Mouse (Mus musculus) heart, embryonic 15.5 days (tissue): ENCODE measurements around the gene Fcgrt. TPM values are rescaled to one million over a fixed set of nuclear protein-coding genes. Genes with fewer than 3 reads are reported as not detected.

Experiments used
- ATAC-seq: fragments of 200-750 bp; cut with Nextera tagmentation; replicated peaks from 2 replicates; pipeline ENCODE4 v1.8.0; 2017; ENCODE audit warnings: low read depth, moderate TSS enrichment; ENCODE audit not compliant: insufficient number of reproducible peaks, insufficient read depth, low FRiP score
- H3K27ac ChIP-seq: fragments of 300-500 bp; sonication (generic); 2 replicates; pipeline ENCODE4 v1.5.1; 2015; ENCODE audit warnings: mild to moderate bottlenecking, inconsistent platforms
- H3K27me3 ChIP-seq: fragments of 300-500 bp; sonication (generic); 2 replicates; pipeline ENCODE4 v1.6.1; 2015; ENCODE audit warnings: inconsistent platforms
- H3K36me3 ChIP-seq: fragments of 300-500 bp; sonication (generic); 2 replicates; pipeline ENCODE4 v1.6.1; 2015; ENCODE audit warnings: mild to moderate bottlenecking, inconsistent platforms
- H3K4me1 ChIP-seq: fragments of 300-500 bp; sonication (generic); replicated peaks from 2 replicates; pipeline ENCODE4 v1.6.1; 2015; ENCODE audit warnings: inconsistent platforms
- H3K4me2 ChIP-seq: fragments of 300-500 bp; sonication (generic); 2 replicates; pipeline ENCODE4 v1.6.1; 2015; ENCODE audit warnings: inconsistent platforms, mild to moderate bottlenecking, moderate library complexity
- H3K4me3 ChIP-seq: fragments of 300-500 bp; sonication (generic); 2 replicates; pipeline ENCODE4 v1.5.1; 2015; ENCODE audit warnings: mild to moderate bottlenecking, inconsistent platforms
- H3K9ac ChIP-seq: fragments of 300-500 bp; sonication (generic); 2 replicates; pipeline ENCODE4 v1.6.1; 2015; ENCODE audit warnings: mild to moderate bottlenecking, inconsistent platforms
- H3K9me3 ChIP-seq: fragments of 300-500 bp; sonication (generic); replicated peaks from 2 replicates; pipeline ENCODE4 v1.6.1; 2016; ENCODE audit warnings: inconsistent platforms
- WGBS: fragments of 180-500 bp; shearing (Covaris S2); methylation state at CpG from one replicate; pipeline ENCODE4 v1.1.7; 2015; ENCODE audit warnings: mixed read lengths; 5-methylcytosine and 5-hydroxymethylcytosine counted together
- polyA plus RNA-seq: library from polyadenylated mRNA; unstranded; fragments of >200 nt; fragmentation: Nextera tagmentation; extraction: Ambion mirVana; gene quantifications from 2 replicates; pipeline ENCODE4 v1.2.1, GENCODE M21; 2015

The Fcgrt gene
- polyA plus RNA-seq, 1 experiment from 2014 or later = 52.5 TPM

DNA sequence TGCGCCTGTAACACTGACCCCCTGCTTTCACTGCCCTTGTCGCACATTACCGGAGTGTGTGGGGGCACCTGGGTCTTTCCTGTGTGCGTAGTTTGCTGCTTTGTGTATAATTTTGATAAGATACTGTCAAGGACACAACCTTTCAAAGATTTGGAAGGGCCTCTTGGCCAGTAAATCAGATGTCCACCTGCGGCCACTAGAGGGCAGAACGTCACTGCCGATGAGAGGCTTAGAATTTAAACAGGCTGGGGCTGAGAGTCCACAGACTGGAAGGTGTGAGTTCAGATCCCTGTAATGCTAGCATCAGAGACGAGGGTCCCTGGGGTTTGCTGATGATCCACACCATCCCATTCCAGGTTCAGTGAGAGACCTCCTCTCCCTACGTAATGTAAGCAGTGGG lies 25.1 kb downstream of the Fcgrt start:
- 23% methylated on average over 9 of the region's 9 CpGs for WGBS
- Histone ChIP-seq H3K4me3 (no peak overlapping the region), H3K4me1 (peaks cover 25% of the 10 kb centered on the region), H3K4me2 (no peak overlapping the region), H3K36me3 (peaks cover 21% of the 10 kb centered on the region; the same call in 1 of the 2 replicates), H3K27ac (no peak overlapping the region), H3K9me3 (no peaks in the 10 kb centered on the region), H3K27me3 (no peaks in the 10 kb centered on the region), H3K9ac (no peak overlapping the region)
- no peak for ATAC-seq

DNA sequence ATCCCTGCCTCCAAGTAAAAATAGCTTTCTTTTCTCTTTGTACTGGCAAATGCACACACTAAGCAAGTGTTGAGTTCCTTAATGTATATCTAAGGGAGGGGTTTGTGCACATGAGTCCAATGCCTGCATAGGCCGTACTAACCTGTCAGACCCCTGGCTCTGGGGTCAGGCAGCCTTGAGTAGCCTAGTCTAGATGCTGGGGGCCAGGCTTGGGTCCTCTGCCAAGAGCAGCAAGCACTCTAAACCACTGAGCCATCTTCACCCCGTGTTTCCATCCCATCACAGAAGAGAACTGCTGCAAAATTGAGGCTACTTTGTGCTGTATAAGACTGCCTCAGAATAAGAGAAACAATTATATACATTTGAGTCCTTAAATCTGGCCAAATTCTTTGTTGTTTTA lies 25.8 kb downstream of the Fcgrt start:
- Histone ChIP-seq H3K27me3 (no peaks in the 10 kb centered on the region), H3K27ac (no peak overlapping the region), H3K36me3 (peaks cover 18% of the 10 kb centered on the region; the same call in 1 of the 2 replicates), H3K9me3 (no peaks in the 10 kb centered on the region), H3K4me3 (no peak overlapping the region), H3K4me1 (peaks cover 25% of the 10 kb centered on the region), H3K9ac (no peak overlapping the region), H3K4me2 (no peak overlapping the region)
- ATAC-seq = no peak
- 86% methylated on average over 2 of the region's 2 CpGs for WGBS

DNA sequence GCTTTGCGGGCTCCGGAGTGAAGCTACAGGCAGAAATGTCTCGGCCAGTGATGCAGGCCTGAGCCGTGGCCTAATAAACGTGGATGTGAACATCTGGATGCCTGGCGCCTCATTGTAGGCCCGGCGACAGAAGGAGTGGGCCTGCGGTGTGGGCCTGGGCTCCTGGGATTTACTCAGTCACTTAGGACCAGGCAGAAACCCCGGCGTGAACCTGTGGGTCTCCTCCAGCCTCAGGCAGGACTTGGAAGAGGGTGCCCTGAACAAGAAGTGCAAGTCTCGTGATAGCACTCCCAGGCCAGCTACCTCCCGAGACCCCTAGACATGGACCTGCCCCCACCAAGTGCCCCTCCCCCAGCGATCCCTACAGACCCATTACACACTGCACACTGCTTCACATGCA lies 26.3 kb downstream of the Fcgrt start:
- no peak overlapping the region for H3K4me3 ChIP-seq
- H3K9ac ChIP-seq = no peak overlapping the region
- H3K4me2 ChIP-seq = no peak overlapping the region
- peaks cover 18% of the 10 kb centered on the region; the same call in 1 of the 2 replicates for H3K36me3 ChIP-seq
- no peaks in the 10 kb centered on the region for H3K9me3 ChIP-seq
- ATAC-seq = no peak
- peaks cover 25% of the 10 kb centered on the region for H3K4me1 ChIP-seq
- no peaks in the 10 kb centered on the region for H3K27me3 ChIP-seq
- no peak overlapping the region for H3K27ac ChIP-seq
- WGBS = 87% methylated on average over 14 of the region's 14 CpGs

DNA sequence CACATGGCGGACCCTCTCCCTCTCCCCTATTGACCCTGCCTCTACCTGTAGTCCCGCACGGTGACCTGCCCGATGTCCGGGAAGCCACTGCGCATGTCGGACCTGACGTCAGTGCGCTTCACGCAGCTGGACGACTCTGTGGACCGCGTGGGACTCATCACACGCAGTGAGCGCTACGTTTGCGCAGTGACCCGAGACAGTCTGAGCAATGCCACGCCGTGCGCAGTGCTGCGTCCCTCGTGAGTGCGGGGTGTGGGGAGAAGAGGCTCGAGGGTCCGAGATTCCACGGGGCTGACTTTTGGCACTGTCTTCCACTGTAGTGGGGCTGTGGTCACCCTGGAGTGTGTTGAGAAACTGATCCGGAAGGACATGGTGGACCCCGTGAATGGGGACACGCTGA lies 27.1 kb downstream of the Fcgrt start:
- WGBS = 87% methylated on average over 30 of the region's 30 CpGs
- H3K4me2 ChIP-seq = no peak overlapping the region
- no peak for ATAC-seq

DNA sequence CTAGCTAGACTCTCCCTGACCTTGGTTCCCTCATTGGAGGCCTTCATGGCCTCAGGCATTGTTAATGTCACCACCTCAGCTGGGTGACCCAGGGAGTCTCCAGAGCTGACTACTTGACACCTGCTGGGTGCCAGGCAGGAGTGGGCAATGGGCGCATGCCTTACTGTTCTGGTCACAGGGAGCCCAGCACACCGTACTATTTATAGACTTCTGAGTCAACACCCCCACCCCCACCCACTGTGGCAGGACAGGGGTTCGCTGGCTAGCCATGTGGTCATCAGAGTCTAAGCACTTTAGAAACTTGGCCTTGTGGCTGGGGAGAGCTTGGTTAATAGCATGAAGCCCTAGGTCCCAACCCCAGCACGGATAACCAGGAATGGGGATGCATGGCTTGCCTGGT lies 28.2 kb downstream of the Fcgrt start:
- H3K9ac ChIP-seq = no peak overlapping the region; the same call in 1 of the 2 replicates
- peaks cover 22% of the 10 kb centered on the region for H3K4me1 ChIP-seq
- no peaks in the 10 kb centered on the region for H3K27me3 ChIP-seq
- no peaks in the 10 kb centered on the region for H3K9me3 ChIP-seq
- no peak overlapping the region for H3K4me2 ChIP-seq
- no peak overlapping the region for H3K4me3 ChIP-seq
- WGBS = 46% methylated on average over 4 of the region's 4 CpGs
- peak; percentile 68 for ATAC-seq
- H3K36me3 ChIP-seq = peaks cover 18% of the 10 kb centered on the region; the same call in 1 of the 2 replicates
- peak overlapping the region; percentile 81 for H3K27ac ChIP-seq

More for the DNA sequence above, 27.1 kb downstream of the Fcgrt start:
- Histone ChIP-seq H3K27ac (0 out of 2 replicates have a peak overlapping the region, but pooled peaks have one; percentile 81), H3K36me3 (peaks cover 18% of the 10 kb centered on the region; the same call in 1 of the 2 replicates), H3K9ac (no peak overlapping the region), H3K4me3 (no peak overlapping the region), H3K27me3 (no peaks in the 10 kb centered on the region), H3K4me1 (peaks cover 25% of the 10 kb centered on the region), H3K9me3 (no peaks in the 10 kb centered on the region)

DNA sequence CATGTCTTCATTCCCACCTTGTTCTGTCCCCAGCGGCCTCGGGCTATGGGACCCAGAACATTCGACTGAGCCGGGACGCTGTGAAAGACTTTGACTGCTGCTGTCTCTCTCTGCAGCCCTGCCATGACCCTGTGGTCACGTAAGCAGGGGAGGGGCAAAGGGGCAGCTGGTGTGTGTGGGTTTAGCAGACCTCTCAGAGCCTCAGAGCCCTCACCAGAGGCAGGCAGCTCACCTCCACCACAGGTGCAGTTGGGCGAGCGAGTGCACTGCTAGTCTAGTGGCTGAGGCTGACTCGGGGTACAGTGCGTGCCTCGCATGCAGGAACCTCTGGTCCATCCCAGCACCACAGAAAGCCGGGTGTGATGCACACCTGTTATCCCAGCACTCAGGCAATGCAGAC lies 29.7 kb downstream of the Fcgrt start:
- no peaks in the 10 kb centered on the region for H3K27me3 ChIP-seq
- no peak for ATAC-seq
- no peaks in the 10 kb centered on the region for H3K9me3 ChIP-seq
- peaks cover 18% of the 10 kb centered on the region; the same call in 1 of the 2 replicates for H3K36me3 ChIP-seq
- no peak overlapping the region for H3K4me2 ChIP-seq
- H3K9ac ChIP-seq = no peak overlapping the region
- H3K27ac ChIP-seq = no peak overlapping the region
- no peak overlapping the region for H3K4me3 ChIP-seq
- H3K4me1 ChIP-seq = peaks cover 19% of the 10 kb centered on the region
- whole genome bisulfite sequencing = 87% methylated on average over 12 of the region's 12 CpGs

DNA sequence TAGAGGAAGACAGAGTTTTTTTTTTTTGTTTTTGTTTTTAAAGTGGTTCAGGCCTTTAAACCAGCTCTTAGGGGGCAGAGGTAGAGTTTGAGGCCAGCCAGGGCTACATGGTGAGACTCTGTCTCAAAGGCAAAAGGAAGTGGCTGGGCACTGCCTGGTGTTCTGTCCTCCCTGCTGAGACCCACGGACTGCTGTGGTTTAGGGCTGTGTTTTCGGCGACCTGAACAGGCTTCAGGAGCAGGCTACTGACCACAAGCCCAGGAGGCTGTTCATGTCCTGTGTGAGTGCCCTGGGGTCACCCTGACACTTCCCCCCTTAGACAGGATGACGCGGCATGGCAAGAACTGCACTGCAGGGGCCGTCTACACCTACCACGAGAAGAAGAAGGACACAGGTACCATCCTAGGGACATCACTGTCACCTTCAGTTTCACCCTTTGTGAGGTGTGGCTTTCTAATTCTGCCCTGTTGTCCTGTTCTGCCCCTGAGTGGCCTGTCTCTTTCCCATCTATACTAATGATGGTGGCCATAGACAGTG lies 30.4 kb downstream of the Fcgrt start:
- 68% methylated on average over 7 of the region's 7 CpGs for WGBS
- Histone ChIP-seq H3K27ac (no peak overlapping the region), H3K9me3 (no peaks in the 10 kb centered on the region), H3K4me1 (peaks cover 19% of the 10 kb centered on the region), H3K9ac (no peak overlapping the region), H3K36me3 (peaks cover 18% of the 10 kb centered on the region; the same call in 1 of the 2 replicates), H3K4me3 (no peak overlapping the region), H3K27me3 (no peaks in the 10 kb centered on the region), H3K4me2 (no peak overlapping the region)
- no peak for ATAC-seq

DNA sequence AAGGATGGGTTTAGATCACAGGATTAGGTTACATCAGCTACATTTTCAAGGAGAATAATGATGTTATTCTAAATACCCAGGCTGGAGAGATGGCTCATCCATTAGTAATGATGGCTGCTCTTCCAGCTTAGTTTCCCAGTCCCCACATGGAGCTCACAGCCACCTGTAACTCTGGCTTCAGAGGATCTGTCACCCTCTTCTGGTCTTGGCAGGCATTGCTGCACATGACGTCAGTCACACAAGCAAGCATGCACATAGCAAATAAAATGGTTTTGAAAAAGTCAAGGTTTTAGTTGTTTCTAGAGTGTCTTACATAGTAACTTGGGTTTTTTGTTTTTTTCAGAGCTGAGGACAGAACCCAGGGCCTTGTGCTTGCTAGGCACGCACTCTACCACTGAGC lies 31.4 kb downstream of the Fcgrt start:
- Histone ChIP-seq H3K27me3 (no peaks in the 10 kb centered on the region), H3K27ac (no peak overlapping the region), H3K4me1 (peaks cover 19% of the 10 kb centered on the region), H3K9ac (no peak overlapping the region), H3K4me3 (no peak overlapping the region), H3K36me3 (peaks cover 11% of the 10 kb centered on the region; the same call in 1 of the 2 replicates), H3K4me2 (no peak overlapping the region), H3K9me3 (no peaks in the 10 kb centered on the region)
- ATAC-seq = no peak
- 89% methylated on average over 2 of the region's 2 CpGs for WGBS

DNA sequence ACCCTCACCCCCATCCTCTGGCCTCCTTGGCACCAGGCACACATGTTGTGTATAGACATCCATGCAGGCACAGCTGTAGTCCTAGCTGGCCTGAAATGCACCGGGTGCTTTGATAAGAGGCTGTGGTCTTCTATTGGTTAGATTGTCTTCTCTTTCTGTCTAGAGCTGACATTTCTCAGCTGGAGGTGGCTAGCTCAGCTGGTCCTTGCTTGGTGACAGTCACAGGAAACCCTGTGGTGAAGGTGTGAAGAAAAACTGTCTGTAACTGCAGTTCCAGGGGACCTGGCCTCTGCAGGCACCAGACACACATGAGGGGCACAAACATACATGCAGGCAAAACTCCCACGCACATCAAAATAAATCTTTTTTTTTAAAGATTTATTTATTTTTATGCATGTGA lies 34.0 kb downstream of the Fcgrt start:
- no peaks in the 10 kb centered on the region for H3K27me3 ChIP-seq

DNA sequence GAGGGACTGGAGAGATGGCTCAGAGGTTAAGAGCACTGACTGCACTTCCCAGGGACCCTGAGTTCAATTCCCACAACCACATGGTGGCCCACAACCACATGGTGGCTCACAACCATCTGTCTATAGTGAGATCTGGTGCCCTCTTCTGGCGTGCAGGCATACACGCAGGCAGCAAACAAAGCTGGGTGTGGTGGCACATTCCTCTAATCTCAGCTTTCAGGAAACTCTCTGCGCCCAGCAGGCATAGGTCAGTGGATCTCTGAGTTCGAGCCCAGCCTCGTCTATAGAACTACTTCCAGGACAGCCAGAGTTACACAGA lies 35.7 kb downstream of the Fcgrt start:
- Histone ChIP-seq H3K4me1 (peaks cover 10% of the 10 kb centered on the region), H3K27ac (no peak overlapping the region), H3K9me3 (no peaks in the 10 kb centered on the region), H3K4me2 (no peak overlapping the region), H3K9ac (no peak overlapping the region), H3K27me3 (no peaks in the 10 kb centered on the region), H3K4me3 (no peak overlapping the region), H3K36me3 (0 out of 2 replicates have a peak, but pooled peaks cover 3% of the 10 kb centered on the region)
- WGBS = 37% methylated on average over 5 of the region's 5 CpGs
- 0 out of 2 replicates have a peak, but pooled peaks have one; percentile 3 for ATAC-seq

More for the DNA sequence above, 34.0 kb downstream of the Fcgrt start:
- Histone ChIP-seq H3K4me2 (no peak overlapping the region), H3K9me3 (no peaks in the 10 kb centered on the region), H3K9ac (no peak overlapping the region), H3K36me3 (no peaks in the 10 kb centered on the region; the same call in 1 of the 2 replicates), H3K4me3 (no peak overlapping the region), H3K4me1 (peaks cover 4% of the 10 kb centered on the region), H3K27ac (no peak overlapping the region)
- no peak for ATAC-seq
- 69% methylated on average over 2 of the region's 2 CpGs for WGBS

DNA sequence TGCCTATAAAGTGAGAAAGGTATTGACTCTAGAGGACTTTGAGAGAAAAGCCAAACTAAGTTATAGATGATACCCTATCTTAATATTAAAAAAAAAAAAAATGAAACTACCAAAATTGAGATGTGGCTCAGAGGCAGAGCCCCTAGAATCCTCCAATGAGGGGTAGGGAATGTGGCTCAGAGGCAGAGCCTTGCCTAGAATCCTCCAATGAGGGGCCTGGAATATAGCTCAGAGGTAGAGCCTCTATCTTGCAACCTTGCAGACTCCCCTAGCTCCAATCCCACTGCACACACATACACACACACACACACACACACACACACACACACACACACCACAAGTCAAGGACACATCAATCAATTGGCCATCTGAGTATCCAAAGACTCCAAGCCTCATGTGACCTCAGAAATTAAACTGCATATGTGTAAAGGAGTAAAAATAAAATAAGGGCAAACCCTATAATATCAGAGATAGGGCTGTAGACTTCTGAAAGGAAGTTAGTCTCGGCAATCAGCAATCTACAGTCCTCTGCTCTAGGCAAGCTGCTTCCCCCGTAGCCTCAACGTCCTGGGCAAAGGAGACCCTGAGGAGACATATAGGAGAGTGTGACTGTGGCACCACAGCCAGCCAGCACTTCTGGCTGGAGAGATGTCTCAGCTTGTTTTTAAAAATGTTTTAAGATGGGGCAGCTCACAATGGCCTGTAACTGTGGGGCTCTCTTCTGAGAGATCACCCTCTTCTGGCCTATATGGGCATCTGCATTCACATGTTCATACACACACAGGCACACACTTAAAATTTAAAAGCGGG lies 36.3 kb downstream of the Fcgrt start:
- H3K27me3 ChIP-seq = no peaks in the 10 kb centered on the region
- H3K4me1 ChIP-seq = peaks cover 11% of the 10 kb centered on the region
- H3K27ac ChIP-seq = no peak overlapping the region
- H3K9me3 ChIP-seq = no peaks in the 10 kb centered on the region
- no peak overlapping the region for H3K4me3 ChIP-seq
- no peak for ATAC-seq
- 0 out of 2 replicates have a peak, but pooled peaks cover 3% of the 10 kb centered on the region for H3K36me3 ChIP-seq
- WGBS = 77% methylated on average over 4 of the region's 4 CpGs
- no peak overlapping the region for H3K4me2 ChIP-seq
- H3K9ac ChIP-seq = no peak overlapping the region
